Mouse (Mus musculus) embryonic facial prominence, embryonic 13.5 days (tissue): ENCODE data around the gene Cyp2t4. TPM values are rescaled to one million over a fixed set of nuclear protein-coding genes. Genes with fewer than 3 reads are reported as not detected.

Source experiments
- ATAC-seq: fragments of 200-750 bp; cut with Nextera tagmentation; 2 replicates; pipeline ENCODE4 v1.8.0; 2017; ENCODE audit warnings: low read depth; ENCODE audit not compliant: insufficient number of reproducible peaks, insufficient read depth, low FRiP score, low TSS enrichment
- H3K27ac ChIP-seq: fragments of 300-500 bp; sonication (generic); 2 replicates; pipeline ENCODE4 v1.5.1; 2015; ENCODE audit warnings: moderate library complexity, mild to moderate bottlenecking, inconsistent platforms
- H3K27me3 ChIP-seq: fragments of 300-500 bp; sonication (generic); 2 replicates; pipeline ENCODE4 v1.6.1; 2015; ENCODE audit warnings: mild to moderate bottlenecking, inconsistent platforms
- H3K36me3 ChIP-seq: fragments of 300-500 bp; sonication (generic); 2 replicates; pipeline ENCODE4 v1.6.1; 2015; ENCODE audit warnings: mild to moderate bottlenecking, inconsistent platforms
- H3K4me1 ChIP-seq: fragments of 300-500 bp; sonication (generic); 2 replicates; pipeline ENCODE4 v1.6.1; 2015; ENCODE audit warnings: inconsistent platforms
- H3K4me2 ChIP-seq: fragments of 300-500 bp; sonication (generic); 2 replicates; pipeline ENCODE4 v1.6.1; 2015; ENCODE audit warnings: moderate library complexity, mild to moderate bottlenecking, inconsistent platforms
- H3K4me3 ChIP-seq: fragments of 300-500 bp; sonication (generic); 2 replicates; pipeline ENCODE4 v1.5.1; 2015; ENCODE audit warnings: mild to moderate bottlenecking, inconsistent platforms
- H3K9ac ChIP-seq: fragments of 300-500 bp; sonication (generic); 2 replicates; pipeline ENCODE4 v1.6.1; 2015; ENCODE audit warnings: mild to moderate bottlenecking, inconsistent platforms
- H3K9me3 ChIP-seq: fragments of 300-500 bp; sonication (generic); 2 replicates; pipeline ENCODE4 v1.6.1; 2016; ENCODE audit warnings: inconsistent platforms
- WGBS: fragments of 180-500 bp; shearing (Covaris S2); methylation state at CpG from one replicate; pipeline ENCODE4 v1.1.7; 2015; ENCODE audit warnings: mixed read lengths; 5-methylcytosine and 5-hydroxymethylcytosine counted together
- polyA plus RNA-seq: library from polyadenylated mRNA; unstranded; fragments of >200 nt; fragmentation: Nextera tagmentation; extraction: Ambion mirVana; gene quantifications from 2 replicates; pipeline ENCODE4 v1.2.1, GENCODE M21; 2015

Cyp2t4 gene
- polyA plus RNA-seq, 1 experiment from 2014 or later = 0.25 TPM

GRCm38 (mm10) chr7:27162780-27163449, 9.4 kb downstream of the Cyp2t4 start:
- peak overlapping the region; percentile 87 for H3K9ac ChIP-seq
- WGBS = 79% methylated on average over 5 of the region's 5 CpGs

GRCm38 (mm10) chr7:27163450-27163805, 9.9 kb downstream of the Cyp2t4 start:
- Histone ChIP-seq H3K27ac (no peak overlapping the region), H3K4me1 (peaks cover 64% of the 10 kb centered on the region), H3K9ac (peak overlapping the region; percentile 87), H3K36me3 (peaks cover 58% of the 10 kb centered on the region), H3K4me2 (peak overlapping the region; percentile 80), H3K27me3 (no peaks in the 10 kb centered on the region), H3K9me3 (no peaks in the 10 kb centered on the region), H3K4me3 (peak overlapping the region; percentile 74)
- ATAC-seq = no peak
- WGBS = 78% methylated on average over 5 of the region's 5 CpGs

More at GRCm38 (mm10) chr7:27162780-27163449, 9.4 kb downstream of the Cyp2t4 start:
- Histone ChIP-seq H3K27me3 (no peaks in the 10 kb centered on the region), H3K4me3 (peak overlapping the region; percentile 74; the same call in 1 of the 2 replicates), H3K9me3 (no peaks in the 10 kb centered on the region), H3K4me1 (peaks cover 62% of the 10 kb centered on the region), H3K4me2 (peak overlapping the region; percentile 80), H3K27ac (no peak overlapping the region), H3K36me3 (peaks cover 63% of the 10 kb centered on the region)
- ATAC-seq = no peak

- Histone ChIP-seq H3K4me1 (peaks cover 64% of the 10 kb centered on the region), H3K4me2 (peak overlapping the region; percentile 80), H3K27me3 (no peaks in the 10 kb centered on the region), H3K27ac (no peak overlapping the region), H3K4me3 (peak overlapping the region; percentile 74), H3K36me3 (peaks cover 49% of the 10 kb centered on the region), H3K9ac (peak overlapping the region; percentile 87), H3K9me3 (no peaks in the 10 kb centered on the region)
- no peak for ATAC-seq
- WGBS = 83% methylated on average over 33 of the region's 33 CpGs
Measured at GRCm38 (mm10) chr7:27164112-27164947, 10.8 kb downstream of the Cyp2t4 start.

GRCm38 (mm10) chr7:27165007-27165655, 11.6 kb downstream of the Cyp2t4 start:
- peak overlapping the region; percentile 87 for H3K9ac ChIP-seq
- no peaks in the 10 kb centered on the region for H3K9me3 ChIP-seq
- H3K4me3 ChIP-seq = peak overlapping the region; percentile 74
- H3K4me2 ChIP-seq = peak overlapping the region; percentile 80
- H3K4me1 ChIP-seq = peaks cover 61% of the 10 kb centered on the region
- WGBS = 67% methylated on average over 23 of the region's 23 CpGs
- H3K36me3 ChIP-seq = peaks cover 45% of the 10 kb centered on the region
- no peak for ATAC-seq
- H3K27me3 ChIP-seq = no peaks in the 10 kb centered on the region
- H3K27ac ChIP-seq = no peak overlapping the region

DNA sequence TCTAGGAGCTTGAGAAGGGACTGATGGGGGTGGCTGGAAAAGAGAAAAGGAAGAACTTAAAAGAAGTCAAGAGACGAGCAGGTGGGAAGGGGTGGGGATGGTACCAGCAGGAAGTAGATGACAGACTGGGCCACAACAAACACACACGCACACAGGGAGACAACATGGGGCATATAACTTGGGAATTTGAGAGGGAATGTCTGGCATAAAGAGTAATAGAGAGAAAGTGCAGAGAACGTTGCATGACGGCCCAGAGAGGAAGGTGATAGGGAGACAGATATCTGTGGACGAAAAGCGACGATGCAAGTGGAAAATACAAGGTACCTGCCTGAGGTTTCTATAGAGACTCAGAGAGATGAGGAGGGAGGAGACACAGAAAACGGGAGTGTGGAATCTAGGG, 12.2 kb downstream of the Cyp2t4 start:
- Histone ChIP-seq H3K4me2 (peak overlapping the region; percentile 80), H3K9me3 (no peaks in the 10 kb centered on the region), H3K36me3 (peaks cover 43% of the 10 kb centered on the region), H3K27ac (peak overlapping the region; percentile 97), H3K4me1 (peaks cover 56% of the 10 kb centered on the region), H3K4me3 (peak overlapping the region; percentile 74), H3K9ac (peak overlapping the region; percentile 87), H3K27me3 (no peaks in the 10 kb centered on the region)
- WGBS = 1% methylated on average over 8 of the region's 8 CpGs
- ATAC-seq = no peak

DNA sequence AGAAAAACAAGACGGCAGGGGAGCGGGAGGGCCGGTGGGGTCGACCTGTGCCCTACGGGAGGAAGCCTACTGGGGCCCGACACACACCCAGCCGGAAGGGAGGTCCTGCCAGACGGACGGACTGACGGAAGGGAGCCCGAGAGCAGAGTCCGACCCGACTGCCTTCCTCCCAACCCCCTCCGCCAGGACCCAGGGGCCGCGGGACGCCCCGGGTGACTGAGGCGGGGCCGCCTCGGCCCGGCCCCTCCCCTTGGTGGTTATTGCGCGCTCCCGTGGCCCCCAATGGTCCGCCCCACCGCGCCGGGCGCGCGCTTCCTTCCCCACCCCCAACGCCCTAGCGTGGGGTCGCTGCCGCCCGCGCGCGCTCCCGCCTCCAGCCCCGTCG, 12.7 kb downstream of the Cyp2t4 start:
- H3K27ac ChIP-seq = peak overlapping the region; percentile 97
- 1% methylated on average over 43 of the region's 43 CpGs for WGBS
- H3K36me3 ChIP-seq = peaks cover 43% of the 10 kb centered on the region
- no peaks in the 10 kb centered on the region for H3K27me3 ChIP-seq
- H3K4me2 ChIP-seq = peak overlapping the region; percentile 80
- H3K4me1 ChIP-seq = peaks cover 52% of the 10 kb centered on the region
- ATAC-seq = peak; percentile 72
- peak overlapping the region; percentile 87 for H3K9ac ChIP-seq
- no peaks in the 10 kb centered on the region for H3K9me3 ChIP-seq
- H3K4me3 ChIP-seq = peak overlapping the region; percentile 74

- Histone ChIP-seq H3K36me3 (peaks cover 44% of the 10 kb centered on the region), H3K27ac (peak within 1 kb of the TSS; percentile 97), H3K27me3 (no peaks in the 10 kb centered on the region), H3K9ac (peak within 1 kb of the TSS; percentile 87), H3K9me3 (no peaks in the 10 kb centered on the region), H3K4me2 (peak within 1 kb of the TSS; percentile 80), H3K4me1 (peaks cover 48% of the 10 kb centered on the region), H3K4me3 (peak within 1 kb of the TSS; percentile 74)
- 1% methylated on average over 61 of the region's 61 CpGs for WGBS
- peak; percentile 77 for ATAC-seq
Measured at GRCm38 (mm10) chr7:27166614-27167474, 13.3 kb downstream of the Cyp2t4 start, which contains the start of gene Egln2. Gene Egln2, minus strand, starts transcription at chr7:27166802.

DNA sequence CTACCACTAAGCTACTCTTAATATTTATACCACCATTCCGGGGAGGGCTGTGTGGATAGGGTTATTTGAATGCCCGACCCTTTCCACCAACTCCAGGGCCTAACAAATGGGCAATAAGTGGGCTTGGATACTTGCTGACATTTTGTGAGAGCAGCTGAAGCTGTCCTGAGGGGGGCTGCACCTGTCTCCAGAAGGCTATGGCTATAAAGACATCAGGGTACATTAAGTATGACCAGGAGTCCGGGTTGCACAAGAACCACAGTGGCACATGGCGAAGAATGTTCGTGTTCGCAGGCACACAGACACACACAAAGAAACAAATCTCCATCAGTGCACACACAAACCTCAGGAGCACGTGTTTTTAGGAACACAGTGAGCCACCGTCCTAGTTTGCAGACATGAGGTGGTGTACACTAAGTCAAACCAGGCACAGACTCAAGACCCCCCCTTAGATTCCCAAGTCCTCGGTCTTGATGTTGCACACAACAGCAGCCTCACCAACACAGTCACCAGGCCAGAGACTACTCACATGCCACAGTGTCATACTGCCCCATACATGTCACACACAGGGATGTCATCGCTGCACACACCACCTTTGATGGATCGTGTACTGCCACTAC, 14.1 kb downstream of the Cyp2t4 start:
- Histone ChIP-seq H3K9ac (peak overlapping the region; percentile 87), H3K4me1 (peaks cover 42% of the 10 kb centered on the region), H3K36me3 (peaks cover 47% of the 10 kb centered on the region), H3K9me3 (no peaks in the 10 kb centered on the region), H3K4me2 (peak overlapping the region; percentile 80), H3K27me3 (no peaks in the 10 kb centered on the region), H3K27ac (peak overlapping the region; percentile 97), H3K4me3 (peak overlapping the region; percentile 74)
- 73% methylated on average over 11 of the region's 11 CpGs for WGBS
- ATAC-seq = no peak

DNA sequence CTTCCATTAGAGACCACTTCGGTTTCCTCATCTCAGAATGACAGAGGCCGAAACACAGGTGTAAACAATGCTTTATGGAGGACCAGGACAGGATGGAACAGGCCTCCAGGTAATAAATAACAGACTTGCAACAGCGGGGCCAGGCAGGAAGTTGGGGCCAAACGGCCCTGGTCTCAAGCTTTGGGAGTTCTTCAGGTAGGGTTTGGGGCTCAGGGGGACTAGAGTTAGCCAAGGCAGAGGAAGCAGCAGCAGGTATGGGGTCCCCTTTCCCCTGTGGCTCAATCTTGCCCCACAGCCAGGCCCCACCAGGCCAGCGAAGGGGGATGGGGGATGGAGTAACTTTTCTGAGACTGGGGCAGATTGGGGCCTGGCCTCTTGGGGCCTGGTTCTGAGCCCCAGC, 14.9 kb downstream of the Cyp2t4 start:
- H3K4me1 ChIP-seq = peaks cover 34% of the 10 kb centered on the region
- no peaks in the 10 kb centered on the region for H3K27me3 ChIP-seq
- H3K9me3 ChIP-seq = no peaks in the 10 kb centered on the region
- H3K4me2 ChIP-seq = no peak overlapping the region
- H3K4me3 ChIP-seq = no peak overlapping the region
- peaks cover 47% of the 10 kb centered on the region for H3K36me3 ChIP-seq
- no peak overlapping the region for H3K27ac ChIP-seq
- H3K9ac ChIP-seq = no peak overlapping the region
- 88% methylated on average over 5 of the region's 5 CpGs for WGBS
- ATAC-seq = no peak

- Histone ChIP-seq H3K4me3 (no peak overlapping the region), H3K9me3 (no peaks in the 10 kb centered on the region), H3K4me2 (no peak overlapping the region), H3K36me3 (peaks cover 49% of the 10 kb centered on the region), H3K27me3 (no peaks in the 10 kb centered on the region), H3K9ac (0 out of 2 replicates have a peak overlapping the region, but pooled peaks have one; percentile 21), H3K4me1 (peaks cover 11% of the 10 kb centered on the region), H3K27ac (no peak overlapping the region)
- ATAC-seq = no peak
- WGBS = 93% methylated on average over 3 of the region's 3 CpGs
Measured at GRCm38 (mm10) chr7:27170981-27171380, 17.5 kb downstream of the Cyp2t4 start.
